Mouse (Mus musculus): ENCODE data around the gene Maml3.

The Maml3 gene

GRCm38 (mm10) chr3:52046027-52046700 lies 58.7 kb downstream of the Maml3 start:
- peak; percentile 80 for DNase-seq (ENCODE audit: low spot score)

- DNase-seq (ENCODE audit: low spot score): no peak
Observed at GRCm38 (mm10) chr3:52045221-52045641, 59.6 kb downstream of the Maml3 start.

GRCm38 (mm10) chr3:52044651-52045050 lies 60.2 kb downstream of the Maml3 start:
- no peak for DNase-seq (ENCODE audit: low spot score)

- no peak for DNase-seq (ENCODE audit: low spot score)
Observed at GRCm38 (mm10) chr3:52043847-52044246, 61.0 kb downstream of the Maml3 start.

- DNase-seq (ENCODE audit: low spot score): no peak
Observed at GRCm38 (mm10) chr3:52042680-52043079, 62.2 kb downstream of the Maml3 start.

- peak; percentile 78 for DNase-seq (ENCODE audit: low spot score)
Observed at GRCm38 (mm10) chr3:52039958-52040357, 64.9 kb downstream of the Maml3 start.

GRCm38 (mm10) chr3:52037260-52037659 lies 67.6 kb downstream of the Maml3 start:
- no peak for DNase-seq (ENCODE audit: low spot score)

- no peak for DNase-seq (ENCODE audit: low spot score)
Observed at GRCm38 (mm10) chr3:52035404-52035803, 69.5 kb downstream of the Maml3 start.

GRCm38 (mm10) chr3:52033857-52034588 lies 70.9 kb downstream of the Maml3 start:
- no peak for DNase-seq (ENCODE audit: low spot score)

- no peak for DNase-seq (ENCODE audit: low spot score)
Observed at GRCm38 (mm10) chr3:52031327-52031726, 73.5 kb downstream of the Maml3 start.

GRCm38 (mm10) chr3:52030114-52030513 lies 74.8 kb downstream of the Maml3 start:
- DNase-seq (ENCODE audit: low spot score): no peak

- DNase-seq (ENCODE audit: low spot score): no peak
Observed at GRCm38 (mm10) chr3:52029661-52030081, 75.2 kb downstream of the Maml3 start.

GRCm38 (mm10) chr3:52027972-52028371 lies 76.9 kb downstream of the Maml3 start:
- DNase-seq (ENCODE audit: low spot score): no peak

- no peak for DNase-seq (ENCODE audit: low spot score)
Observed at GRCm38 (mm10) chr3:52022486-52022885, 82.4 kb downstream of the Maml3 start.

- DNase-seq (ENCODE audit: low spot score): no peak
Observed at GRCm38 (mm10) chr3:52018103-52018439, 86.8 kb downstream of the Maml3 start.

- peak; percentile 26 for DNase-seq (ENCODE audit: low spot score)
Observed at GRCm38 (mm10) chr3:52017439-52018102, 87.3 kb downstream of the Maml3 start.

GRCm38 (mm10) chr3:52016178-52016577 lies 88.7 kb downstream of the Maml3 start:
- no peak for DNase-seq (ENCODE audit: low spot score)

GRCm38 (mm10) chr3:52015556-52015955 lies 89.3 kb downstream of the Maml3 start:
- no peak for DNase-seq (ENCODE audit: low spot score)

- peak; percentile 32 for DNase-seq (ENCODE audit: low spot score)
Observed at GRCm38 (mm10) chr3:52011032-52011710, 93.7 kb downstream of the Maml3 start.

GRCm38 (mm10) chr3:52009321-52009720 lies 95.6 kb downstream of the Maml3 start:
- no peak for DNase-seq (ENCODE audit: low spot score)

GRCm38 (mm10) chr3:52007602-52008252 lies 97.1 kb downstream of the Maml3 start:
- no peak for DNase-seq (ENCODE audit: low spot score)
